Mouse (Mus musculus): ENCODE measurements around the gene Dlgap4. TPM values are rescaled to one million over a fixed set of nuclear protein-coding genes. Genes with fewer than 3 reads are reported as not detected.

Gene Dlgap4
- polyA plus RNA-seq, 1 experiment from 2014 or later, result 66.4 TPM

DNA sequence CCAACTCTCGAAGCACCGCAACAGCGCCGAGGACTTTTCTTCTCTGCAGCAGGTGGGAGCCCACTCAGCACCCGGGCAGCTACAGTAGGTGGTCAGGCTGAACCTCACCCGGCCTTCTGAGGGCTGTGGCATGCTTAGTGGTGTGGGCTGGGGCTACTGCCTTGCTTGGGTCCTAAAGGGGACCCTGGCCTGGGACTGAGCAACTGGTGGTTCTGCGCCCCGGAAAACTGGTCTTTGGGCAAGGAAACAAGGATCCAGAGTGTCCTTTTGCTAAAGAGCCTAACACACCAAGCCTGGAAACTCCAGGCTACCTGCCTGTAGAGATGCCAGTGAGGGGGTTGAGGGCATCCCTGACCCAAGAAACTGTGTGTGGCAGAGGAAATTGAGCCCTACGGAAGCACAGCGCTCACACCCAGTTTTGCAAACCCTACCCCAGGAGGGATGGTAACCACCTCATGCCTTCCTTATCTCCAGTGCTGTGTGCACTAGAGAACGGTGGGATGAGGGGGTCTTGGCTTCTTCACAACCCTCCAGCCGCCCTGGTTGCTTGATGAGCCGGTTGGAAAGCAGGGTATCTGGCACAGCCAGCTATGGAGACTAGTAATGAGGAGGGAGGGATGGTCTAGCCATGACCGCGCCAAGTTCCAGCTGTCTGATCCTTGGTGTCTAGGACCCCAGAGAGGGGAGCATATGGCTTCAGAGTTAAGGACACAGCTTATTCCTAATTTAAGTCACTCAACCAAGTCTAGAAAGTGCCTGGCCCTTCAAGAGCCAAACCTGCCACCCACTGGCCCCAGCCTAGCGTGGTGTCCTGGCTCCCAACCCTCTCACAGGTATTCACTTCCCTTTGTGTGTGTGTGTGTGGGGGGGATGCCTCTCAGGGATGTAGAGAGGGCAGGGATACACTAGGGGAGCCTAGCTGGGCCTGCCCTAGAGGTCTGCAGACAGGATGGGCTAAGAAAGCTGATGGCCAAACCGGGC, 162.2 kb downstream of the Dlgap4 start:
- 24% methylated on average over 17 of the region's 17 CpGs for WGBS
- no peaks in the 10 kb centered on the region for H3K36me3 ChIP-seq (ENCODE audit: control insufficient read depth, insufficient read depth, low read length)
- peaks cover 29% of the 10 kb centered on the region for H3K4me1 ChIP-seq (replicated peaks; ENCODE audit: control insufficient read depth, insufficient read depth, low read length)
- H3K4me3 ChIP-seq (ENCODE audit: low read length), result peak overlapping the region; percentile 47
- H3K27me3 ChIP-seq (ENCODE audit: control insufficient read depth, insufficient read depth, low read depth, low read length), result no peaks in the 10 kb centered on the region
- peak overlapping the region; percentile 79 for H3K27ac ChIP-seq (ENCODE audit: low read length)
- peak overlapping the region; percentile 67 for H3K9ac ChIP-seq (ENCODE audit: low read length)
- H3K9me3 ChIP-seq (ENCODE audit: control insufficient read depth, low read length), result no peaks in the 10 kb centered on the region
- peak overlapping the region; percentile 58 for H3K4me2 ChIP-seq (ENCODE audit: low read depth, low read length)
- ATAC-seq (ENCODE audit: low read depth), result no peak

DNA sequence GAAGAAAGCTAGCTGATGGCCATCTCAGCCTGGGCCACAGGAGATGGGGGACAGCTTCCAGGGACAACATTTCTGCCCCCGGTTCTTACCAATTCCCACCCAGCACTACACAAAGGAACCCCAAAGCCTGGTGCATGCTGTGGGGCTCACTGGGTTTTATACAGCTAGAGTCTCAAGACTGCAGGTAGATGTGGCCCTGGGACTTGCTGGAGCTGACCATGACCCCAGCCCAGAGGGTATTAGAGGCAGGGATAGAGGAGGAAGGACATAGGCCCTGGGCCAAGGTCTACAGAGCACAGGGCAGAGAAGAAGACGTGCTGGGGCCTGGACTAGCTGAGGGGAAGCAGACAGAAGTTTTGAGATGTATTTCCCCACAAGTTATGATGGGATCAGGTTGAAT, 163.4 kb downstream of the Dlgap4 start:
- H3K4me1 ChIP-seq (replicated peaks; ENCODE audit: control insufficient read depth, insufficient read depth, low read length), result peaks cover 33% of the 10 kb centered on the region
- peak overlapping the region; percentile 32 for H3K4me2 ChIP-seq (ENCODE audit: low read depth, low read length)
- H3K9ac ChIP-seq (ENCODE audit: low read length), result peak overlapping the region; percentile 41; the same call in 1 of the 2 replicates
- no peak for ATAC-seq (ENCODE audit: low read depth)
- H3K4me3 ChIP-seq (ENCODE audit: low read length), result peak overlapping the region; percentile 27
- H3K9me3 ChIP-seq (ENCODE audit: control insufficient read depth, low read length), result no peaks in the 10 kb centered on the region
- H3K27ac ChIP-seq (ENCODE audit: low read length), result no peak overlapping the region; the same call in 1 of the 2 replicates
- no peaks in the 10 kb centered on the region for H3K27me3 ChIP-seq (ENCODE audit: control insufficient read depth, insufficient read depth, low read depth, low read length)
- WGBS, result 80% methylated on average over 2 of the region's 2 CpGs
- H3K36me3 ChIP-seq (ENCODE audit: control insufficient read depth, insufficient read depth, low read length), result no peaks in the 10 kb centered on the region

DNA sequence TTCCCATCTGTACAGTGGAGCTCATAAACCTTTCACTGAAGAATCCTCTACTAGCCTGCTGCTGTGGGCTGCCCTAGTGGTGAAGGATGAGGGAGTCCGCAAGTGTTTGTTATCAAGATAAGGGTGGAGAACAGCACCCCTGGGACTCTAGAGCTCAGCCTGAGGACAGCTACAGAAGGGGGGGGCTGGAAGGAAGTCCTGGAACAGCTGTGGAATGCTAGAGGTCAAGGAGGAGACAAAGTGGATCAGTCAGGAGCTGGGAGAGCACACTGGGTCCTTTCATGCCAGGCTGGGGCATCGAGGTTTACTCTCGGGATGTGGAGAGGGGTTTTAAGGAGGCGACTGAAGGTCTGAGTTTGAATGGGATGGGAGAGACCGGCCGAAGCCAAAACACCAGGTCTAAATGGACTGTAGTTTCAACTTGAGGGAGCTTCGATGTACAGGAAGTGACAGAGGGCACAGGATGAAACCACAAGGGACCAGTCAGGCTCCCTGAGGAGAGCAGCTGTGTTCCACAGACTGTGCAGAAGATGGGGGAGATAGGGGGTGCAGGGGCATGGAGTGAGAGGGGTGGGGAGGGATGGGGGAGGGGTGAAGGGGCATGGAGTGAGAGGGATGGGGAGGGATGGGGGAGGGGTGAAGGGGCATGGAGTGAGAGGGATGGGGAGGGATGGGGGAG, 164.0 kb downstream of the Dlgap4 start:
- Histone ChIP-seq H3K36me3 (ENCODE audit: control insufficient read depth, insufficient read depth, low read length) (no peaks in the 10 kb centered on the region), H3K9ac (ENCODE audit: low read length) (peak overlapping the region; percentile 30; the same call in 1 of the 2 replicates), H3K4me2 (ENCODE audit: low read depth, low read length) (peak overlapping the region; percentile 32), H3K4me1 (replicated peaks; ENCODE audit: control insufficient read depth, insufficient read depth, low read length) (peaks cover 33% of the 10 kb centered on the region), H3K4me3 (ENCODE audit: low read length) (peak overlapping the region; percentile 27), H3K27me3 (ENCODE audit: control insufficient read depth, insufficient read depth, low read depth, low read length) (no peaks in the 10 kb centered on the region), H3K9me3 (ENCODE audit: control insufficient read depth, low read length) (no peaks in the 10 kb centered on the region), H3K27ac (ENCODE audit: low read length) (peak overlapping the region; percentile 28; the same call in 1 of the 2 replicates)
- WGBS, result 30% methylated on average over 7 of the region's 7 CpGs
- ATAC-seq (ENCODE audit: low read depth), result no peak

DNA sequence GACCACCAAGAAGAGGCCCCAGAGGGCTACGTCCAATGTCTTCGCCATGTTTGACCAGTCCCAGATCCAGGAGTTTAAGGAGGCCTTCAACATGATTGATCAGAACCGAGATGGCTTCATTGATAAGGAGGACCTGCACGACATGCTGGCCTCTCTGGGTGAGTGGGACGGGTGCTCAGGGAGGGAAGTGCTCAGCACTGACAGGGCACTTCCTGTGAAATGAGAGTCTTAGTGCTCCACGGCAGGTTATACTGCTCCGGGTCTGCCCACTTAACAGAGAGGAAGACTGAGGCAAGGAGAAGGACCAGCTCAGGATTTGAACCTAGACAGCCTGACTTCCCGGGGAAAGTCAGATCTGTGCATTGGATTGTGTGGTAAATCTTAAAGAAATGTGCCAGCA, 165.1 kb downstream of the Dlgap4 start:
- WGBS, result 67% methylated on average over 8 of the region's 8 CpGs
- H3K4me1 ChIP-seq (replicated peaks; ENCODE audit: control insufficient read depth, insufficient read depth, low read length), result peaks cover 33% of the 10 kb centered on the region
- ATAC-seq (ENCODE audit: low read depth), result no peak
- no peak overlapping the region for H3K9ac ChIP-seq (ENCODE audit: low read length)
- H3K4me2 ChIP-seq (ENCODE audit: low read depth, low read length), result no peak overlapping the region
- H3K9me3 ChIP-seq (ENCODE audit: control insufficient read depth, low read length), result no peaks in the 10 kb centered on the region
- H3K36me3 ChIP-seq (ENCODE audit: control insufficient read depth, insufficient read depth, low read length), result no peaks in the 10 kb centered on the region
- H3K27me3 ChIP-seq (ENCODE audit: control insufficient read depth, insufficient read depth, low read depth, low read length), result no peaks in the 10 kb centered on the region
- H3K4me3 ChIP-seq (ENCODE audit: low read length), result no peak overlapping the region
- no peak overlapping the region for H3K27ac ChIP-seq (ENCODE audit: low read length)

DNA sequence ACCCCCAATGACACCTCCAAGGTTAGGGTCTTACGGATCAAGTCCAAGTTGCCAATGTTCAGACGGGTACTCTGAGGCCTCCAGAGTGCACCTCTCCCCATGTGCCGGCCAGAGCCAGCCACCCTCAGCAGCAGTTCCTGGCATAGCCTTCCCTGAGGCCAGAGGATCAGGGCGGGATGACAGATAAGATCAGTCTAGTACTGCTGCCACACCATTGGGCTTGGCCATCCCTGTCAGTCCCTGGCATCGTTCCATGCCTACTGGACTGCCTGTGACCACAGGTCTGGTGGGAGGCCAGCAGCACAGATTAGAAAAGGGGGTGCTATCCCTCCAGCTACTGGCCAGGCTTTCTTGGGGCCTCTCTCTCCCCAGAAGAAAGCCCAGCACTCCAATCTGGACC, 165.5 kb downstream of the Dlgap4 start:
- Histone ChIP-seq H3K9ac (ENCODE audit: low read length) (no peak overlapping the region), H3K4me2 (ENCODE audit: low read depth, low read length) (no peak overlapping the region), H3K9me3 (ENCODE audit: control insufficient read depth, low read length) (no peaks in the 10 kb centered on the region), H3K4me1 (replicated peaks; ENCODE audit: control insufficient read depth, insufficient read depth, low read length) (peaks cover 33% of the 10 kb centered on the region), H3K27ac (ENCODE audit: low read length) (no peak overlapping the region), H3K27me3 (ENCODE audit: control insufficient read depth, insufficient read depth, low read depth, low read length) (no peaks in the 10 kb centered on the region), H3K36me3 (ENCODE audit: control insufficient read depth, insufficient read depth, low read length) (no peaks in the 10 kb centered on the region), H3K4me3 (ENCODE audit: low read length) (no peak overlapping the region)
- WGBS, result 67% methylated on average over 5 of the region's 5 CpGs
- no peak for ATAC-seq (ENCODE audit: low read depth)

DNA sequence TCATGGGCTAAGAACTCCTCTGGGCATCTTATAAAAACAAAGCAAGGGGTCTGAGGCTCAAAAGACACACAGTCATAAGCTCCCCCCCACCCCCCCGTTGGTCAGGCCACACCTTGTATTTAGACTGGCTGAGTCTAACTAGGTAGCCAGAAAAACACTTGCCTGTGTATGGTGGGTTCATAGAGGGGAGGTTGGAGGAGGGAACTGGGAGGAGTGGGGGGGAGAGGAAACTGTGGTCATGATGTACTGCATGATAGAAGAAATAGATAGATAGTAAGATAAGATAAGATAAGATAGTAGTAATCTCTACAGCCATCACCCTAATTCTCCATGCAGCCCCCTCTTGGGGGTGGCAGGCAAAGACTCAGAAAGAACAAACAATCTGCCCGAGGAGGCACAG, 166.0 kb downstream of the Dlgap4 start:
- H3K27me3 ChIP-seq (ENCODE audit: control insufficient read depth, insufficient read depth, low read depth, low read length), result no peaks in the 10 kb centered on the region
- no peak overlapping the region for H3K4me2 ChIP-seq (ENCODE audit: low read depth, low read length)
- no peak overlapping the region for H3K4me3 ChIP-seq (ENCODE audit: low read length)
- no peaks in the 10 kb centered on the region for H3K36me3 ChIP-seq (ENCODE audit: control insufficient read depth, insufficient read depth, low read length)
- no peak for ATAC-seq (ENCODE audit: low read depth)
- H3K4me1 ChIP-seq (replicated peaks; ENCODE audit: control insufficient read depth, insufficient read depth, low read length), result peaks cover 31% of the 10 kb centered on the region
- H3K9ac ChIP-seq (ENCODE audit: low read length), result no peak overlapping the region
- H3K9me3 ChIP-seq (ENCODE audit: control insufficient read depth, low read length), result no peaks in the 10 kb centered on the region
- H3K27ac ChIP-seq (ENCODE audit: low read length), result no peak overlapping the region
- 36% methylated on average over 2 of the region's 2 CpGs for WGBS

DNA sequence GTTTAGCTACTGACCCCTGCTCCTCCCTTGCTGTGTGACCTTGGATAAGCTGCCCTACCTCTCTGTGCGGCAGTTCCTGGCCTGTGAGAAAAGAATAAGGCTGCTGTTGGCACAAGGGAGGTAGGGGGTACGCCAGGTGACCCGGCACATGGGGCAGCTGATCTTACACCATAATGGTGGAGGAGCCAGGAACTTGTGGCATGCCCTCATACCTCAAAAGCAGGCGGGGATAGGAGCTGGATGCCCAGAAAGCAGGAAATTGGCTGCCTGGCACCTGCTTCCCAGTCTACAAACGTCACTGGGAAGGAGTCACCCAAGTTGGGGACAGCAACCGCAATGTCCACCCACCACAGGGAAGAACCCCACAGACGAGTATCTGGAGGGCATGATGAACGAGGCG, 166.6 kb downstream of the Dlgap4 start:
- WGBS, result 65% methylated on average over 9 of the region's 9 CpGs
- peaks cover 25% of the 10 kb centered on the region for H3K4me1 ChIP-seq (replicated peaks; ENCODE audit: control insufficient read depth, insufficient read depth, low read length)
- no peak overlapping the region for H3K9ac ChIP-seq (ENCODE audit: low read length)
- no peaks in the 10 kb centered on the region for H3K27me3 ChIP-seq (ENCODE audit: control insufficient read depth, insufficient read depth, low read depth, low read length)
- peak overlapping the region; percentile 13; the same call in 1 of the 2 replicates for H3K4me2 ChIP-seq (ENCODE audit: low read depth, low read length)
- no peak overlapping the region for H3K27ac ChIP-seq (ENCODE audit: low read length)
- no peaks in the 10 kb centered on the region for H3K36me3 ChIP-seq (ENCODE audit: control insufficient read depth, insufficient read depth, low read length)
- H3K9me3 ChIP-seq (ENCODE audit: control insufficient read depth, low read length), result no peaks in the 10 kb centered on the region
- no peak overlapping the region for H3K4me3 ChIP-seq (ENCODE audit: low read length)
- no peak for ATAC-seq (ENCODE audit: low read depth)

DNA sequence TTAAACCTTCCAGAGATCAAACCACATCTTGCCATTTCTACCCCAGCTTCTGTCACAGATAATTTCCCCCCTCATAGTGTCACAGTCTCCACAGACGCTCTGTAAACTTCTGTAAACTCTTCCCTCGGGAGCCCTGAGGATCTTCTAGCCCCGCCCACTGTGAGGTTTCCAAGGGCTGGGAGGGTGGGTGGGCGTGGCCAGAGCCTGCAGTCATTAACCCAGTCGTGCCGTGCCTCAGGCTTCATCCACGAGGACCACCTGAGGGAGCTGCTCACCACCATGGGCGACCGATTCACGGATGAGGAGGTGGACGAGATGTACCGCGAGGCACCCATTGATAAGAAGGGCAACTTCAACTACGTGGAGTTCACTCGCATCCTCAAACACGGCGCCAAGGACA, 167.2 kb downstream of the Dlgap4 start:
- Histone ChIP-seq H3K4me1 (replicated peaks; ENCODE audit: control insufficient read depth, insufficient read depth, low read length) (peaks cover 20% of the 10 kb centered on the region), H3K4me2 (ENCODE audit: low read depth, low read length) (peak overlapping the region; percentile 13; the same call in 1 of the 2 replicates), H3K27ac (ENCODE audit: low read length) (no peak overlapping the region), H3K4me3 (ENCODE audit: low read length) (no peak overlapping the region), H3K9ac (ENCODE audit: low read length) (no peak overlapping the region), H3K27me3 (ENCODE audit: control insufficient read depth, insufficient read depth, low read depth, low read length) (no peaks in the 10 kb centered on the region), H3K9me3 (ENCODE audit: control insufficient read depth, low read length) (no peaks in the 10 kb centered on the region), H3K36me3 (ENCODE audit: control insufficient read depth, insufficient read depth, low read length) (no peaks in the 10 kb centered on the region)
- 18% methylated on average over 17 of the region's 17 CpGs for WGBS
- ATAC-seq (ENCODE audit: low read depth), result peak; percentile 39

DNA sequence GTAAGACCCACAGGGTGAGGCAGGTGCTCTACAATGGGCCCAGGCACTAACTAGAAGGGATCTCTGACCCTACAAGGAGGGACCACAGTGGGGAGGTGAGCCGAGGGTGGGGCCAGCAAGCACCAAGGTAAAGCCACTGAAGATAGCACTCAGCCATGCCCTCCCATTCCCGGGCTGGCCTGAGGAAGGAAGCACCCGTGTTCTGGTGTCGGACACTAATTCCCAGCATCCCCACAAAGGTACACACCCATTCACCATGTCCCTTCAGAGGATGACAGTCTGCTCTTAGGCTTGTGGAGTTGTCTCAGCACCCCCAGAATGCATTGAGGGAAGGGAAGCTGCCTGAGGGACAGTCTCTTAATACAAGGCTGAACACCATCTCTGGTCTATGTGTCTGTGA, 167.8 kb downstream of the Dlgap4 start:
- no peak overlapping the region for H3K27ac ChIP-seq (ENCODE audit: low read length)
- no peaks in the 10 kb centered on the region for H3K36me3 ChIP-seq (ENCODE audit: control insufficient read depth, insufficient read depth, low read length)
- WGBS, result 78% methylated on average over 4 of the region's 4 CpGs
- H3K9ac ChIP-seq (ENCODE audit: low read length), result no peak overlapping the region
- no peak overlapping the region for H3K4me2 ChIP-seq (ENCODE audit: low read depth, low read length)
- peaks cover 20% of the 10 kb centered on the region for H3K4me1 ChIP-seq (replicated peaks; ENCODE audit: control insufficient read depth, insufficient read depth, low read length)
- no peak overlapping the region for H3K4me3 ChIP-seq (ENCODE audit: low read length)
- no peaks in the 10 kb centered on the region for H3K27me3 ChIP-seq (ENCODE audit: control insufficient read depth, insufficient read depth, low read depth, low read length)
- no peak for ATAC-seq (ENCODE audit: low read depth)
- no peaks in the 10 kb centered on the region; the same call in 1 of the 2 replicates for H3K9me3 ChIP-seq (ENCODE audit: control insufficient read depth, low read length)
